Mouse (Mus musculus) cerebellum, adult 8-10 months (tissue): ENCODE results near the gene Bicra.

Experiments used
- DNase-seq: peaks from one replicate; pipeline ENCODE4 v3.0.0; 2022

Gene Bicra

DNA sequence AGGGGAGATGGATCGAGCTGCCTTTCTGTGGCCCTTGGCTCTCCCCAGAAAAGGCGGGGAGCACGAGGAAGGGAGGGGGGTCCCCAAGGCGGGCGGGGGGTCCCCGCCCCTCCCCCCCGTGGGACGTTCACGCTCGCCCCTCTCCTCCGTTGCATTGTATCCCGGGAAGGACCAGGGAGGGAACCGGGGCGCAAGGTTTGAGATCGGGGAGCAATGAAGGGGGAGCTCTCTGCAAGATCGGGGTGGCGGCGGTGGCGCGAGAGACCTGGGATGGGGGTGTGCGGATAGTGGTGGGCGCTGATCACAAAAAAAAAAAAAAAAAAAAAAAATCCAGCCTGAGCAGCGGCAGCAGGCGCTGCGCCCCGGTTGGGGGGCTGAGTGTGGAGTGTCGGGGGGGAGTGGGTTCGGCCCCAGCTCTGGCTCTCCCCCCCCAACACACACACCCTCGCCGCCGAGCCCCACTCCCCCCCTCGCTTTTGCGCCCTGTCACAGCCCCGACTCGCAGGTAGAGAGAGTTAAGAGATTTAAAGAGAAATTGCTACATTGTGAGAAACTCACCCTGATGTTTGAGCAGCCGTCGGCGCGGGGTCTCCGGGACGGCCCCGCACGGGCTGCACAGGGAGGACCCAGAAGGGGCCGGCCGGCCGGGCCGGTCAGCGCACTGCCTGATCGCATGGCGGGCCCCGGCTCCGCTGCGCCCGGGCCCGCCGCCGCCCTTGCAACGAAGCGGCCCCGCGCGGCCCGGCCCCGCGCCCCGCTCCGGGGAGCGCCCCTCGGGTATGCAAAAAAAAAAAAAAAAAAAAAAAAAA, at the start of gene Bicra:
Gene Bicra, minus strand, starts transcription at position 584 of the 809 bp plus-strand sequence.
- peak; percentile 79 for DNase-seq

GRCm38 (mm10) chr7:16094592-16094991, 46.9 kb upstream of the Bicra start:
- no peak for DNase-seq

DNA sequence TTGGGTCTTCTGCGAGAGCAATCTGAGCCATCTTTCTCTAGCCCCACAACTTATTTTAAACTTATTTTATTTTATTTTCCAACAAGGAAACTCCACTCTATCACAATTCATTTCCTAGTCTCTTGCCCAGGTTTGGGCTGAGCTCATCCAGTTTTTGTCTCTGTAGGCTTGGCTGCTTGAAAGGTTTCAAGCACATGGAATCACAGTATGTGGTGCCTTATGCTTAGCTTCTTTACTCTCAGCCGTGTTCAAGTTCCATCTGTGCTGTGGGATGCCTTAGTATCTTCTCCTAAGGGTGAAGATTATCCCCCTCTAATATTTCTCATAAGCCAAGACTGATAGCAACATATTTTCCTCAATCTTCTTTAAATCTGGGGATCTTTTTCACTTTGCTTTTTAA, 39.9 kb upstream of the Bicra start:
- DNase-seq = peak; percentile 41

GRCm38 (mm10) chr7:16083361-16083760, 35.6 kb upstream of the Bicra start:
- DNase-seq = no peak

DNA sequence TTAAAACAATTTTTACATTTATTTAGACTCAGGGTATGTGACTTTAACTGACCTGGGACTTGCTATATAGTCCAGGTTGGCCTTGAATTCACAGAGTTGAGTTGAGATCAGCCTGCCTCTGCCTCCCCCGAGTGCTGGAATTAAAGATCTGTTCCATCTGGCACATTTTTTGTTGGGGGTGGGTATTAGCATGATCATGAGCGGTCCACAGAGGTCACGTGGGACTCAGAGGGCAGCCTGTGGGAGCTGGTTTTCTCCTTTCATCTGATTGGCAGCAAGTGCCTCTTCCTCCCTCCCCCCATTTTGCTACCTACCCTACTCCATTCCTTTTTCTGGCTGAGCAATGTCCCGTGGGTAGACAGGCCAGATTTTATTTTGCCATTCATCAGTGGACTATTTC, 32.9 kb upstream of the Bicra start:
- DNase-seq = no peak

- DNase-seq = peak; percentile 12
These were observed 32.2 kb upstream of the Bicra start for GRCm38 (mm10) chr7:16079947-16080346.

DNA sequence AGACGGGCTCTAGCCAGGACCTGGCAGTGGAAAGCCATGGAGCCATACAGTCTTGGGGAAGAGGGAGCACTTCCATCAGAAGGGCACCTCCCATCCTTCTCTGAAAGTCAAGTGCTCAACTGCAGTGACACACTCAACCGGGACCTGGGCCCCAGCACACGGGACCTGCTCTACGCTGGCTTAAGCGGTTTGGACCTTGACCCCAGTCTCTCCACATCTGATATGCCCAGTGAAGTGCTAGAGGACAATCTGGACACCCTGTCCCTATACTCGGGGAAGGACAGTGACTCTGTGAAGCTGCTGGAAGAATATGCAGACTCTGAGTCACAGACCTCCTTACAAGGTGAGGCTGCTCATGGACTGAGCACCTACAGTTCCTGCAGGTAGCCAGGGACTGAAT, 24.2 kb upstream of the Bicra start:
- no peak for DNase-seq

GRCm38 (mm10) chr7:16070846-16071245, 23.1 kb upstream of the Bicra start:
- DNase-seq = no peak

DNA sequence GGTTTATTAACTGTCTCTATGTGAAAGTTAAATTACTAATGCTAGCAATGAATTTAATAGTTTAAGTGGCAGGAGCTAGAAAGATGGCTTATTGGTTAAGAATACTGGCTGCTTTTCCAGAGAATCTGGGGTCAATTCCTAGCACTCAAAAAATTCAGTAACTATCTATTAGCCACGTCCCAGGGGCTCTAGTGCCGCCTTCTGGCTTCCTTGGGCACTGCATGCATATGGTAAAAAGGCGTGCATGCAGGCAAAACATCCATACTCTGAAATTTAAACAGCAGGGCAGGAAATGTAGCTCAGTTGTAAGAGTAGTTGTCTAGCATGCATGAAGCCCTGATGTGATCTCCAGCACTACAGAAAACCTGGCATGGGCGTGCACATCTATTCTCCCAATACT, 15.8 kb upstream of the Bicra start:
- no peak for DNase-seq

DNA sequence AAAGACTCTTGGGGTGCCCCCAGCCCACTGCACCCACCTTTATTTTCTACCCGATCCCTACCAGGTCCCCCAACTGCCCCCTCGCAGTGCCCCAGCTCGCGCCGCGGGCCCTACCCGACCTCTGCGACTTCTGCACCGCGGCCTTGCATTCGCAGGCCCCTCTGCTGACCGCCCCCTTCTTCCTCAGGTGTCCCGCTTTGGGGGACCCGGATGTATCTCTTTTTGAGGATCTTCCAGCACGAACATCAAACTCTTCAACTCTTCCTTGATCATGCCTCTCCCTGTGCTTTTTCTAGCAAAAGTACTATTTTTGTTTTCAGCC, 14.3 kb upstream of the Bicra start:
- DNase-seq = no peak

- no peak for DNase-seq
These were observed 13.7 kb upstream of the Bicra start, which contains the start of gene Zfp541 for GRCm38 (mm10) chr7:16061219-16062098. TSS of gene Zfp541 (plus strand) at chr7:16061814.

DNA sequence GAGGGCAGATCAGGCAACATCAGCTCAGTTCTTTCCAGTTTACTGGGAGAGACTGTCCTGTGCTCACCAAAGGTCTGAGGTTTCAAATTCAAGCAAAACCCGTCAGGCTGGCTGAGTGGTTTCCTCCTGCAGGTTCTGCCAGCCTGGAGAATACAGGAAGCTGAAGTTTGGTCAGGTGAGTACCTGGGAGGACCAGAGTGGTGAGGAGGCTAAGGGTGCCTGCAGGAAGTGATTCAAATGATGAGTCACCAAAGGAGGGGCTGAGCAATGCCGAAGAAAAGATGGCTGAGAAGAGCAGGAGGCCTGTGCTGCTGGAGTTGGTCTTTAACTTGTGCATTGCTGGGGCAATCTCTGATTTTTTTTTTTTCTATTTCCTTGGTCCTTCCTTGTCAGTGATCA, 9.4 kb upstream of the Bicra start:
- no peak for DNase-seq

GRCm38 (mm10) chr7:16056459-16057135, 8.9 kb upstream of the Bicra start:
- peak; percentile 71 for DNase-seq

DNA sequence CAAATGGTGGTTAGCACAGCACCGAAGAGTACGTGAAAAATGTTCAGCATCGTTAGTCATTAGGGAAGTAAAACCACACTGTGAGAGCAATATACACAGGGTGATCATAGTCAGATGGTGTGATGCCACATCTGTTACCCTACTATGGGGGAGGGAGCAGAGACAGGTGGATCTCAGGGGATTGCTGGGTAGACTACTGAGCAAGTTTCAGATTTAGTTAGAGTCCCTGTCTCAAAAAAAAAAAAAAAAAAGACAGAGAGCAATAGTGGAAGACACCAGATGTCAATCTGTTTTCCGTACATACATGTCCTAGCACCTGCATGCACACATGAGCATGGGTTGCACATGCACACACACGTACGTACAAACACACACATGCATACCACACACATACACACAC, 7.9 kb upstream of the Bicra start:
- no peak for DNase-seq

DNA sequence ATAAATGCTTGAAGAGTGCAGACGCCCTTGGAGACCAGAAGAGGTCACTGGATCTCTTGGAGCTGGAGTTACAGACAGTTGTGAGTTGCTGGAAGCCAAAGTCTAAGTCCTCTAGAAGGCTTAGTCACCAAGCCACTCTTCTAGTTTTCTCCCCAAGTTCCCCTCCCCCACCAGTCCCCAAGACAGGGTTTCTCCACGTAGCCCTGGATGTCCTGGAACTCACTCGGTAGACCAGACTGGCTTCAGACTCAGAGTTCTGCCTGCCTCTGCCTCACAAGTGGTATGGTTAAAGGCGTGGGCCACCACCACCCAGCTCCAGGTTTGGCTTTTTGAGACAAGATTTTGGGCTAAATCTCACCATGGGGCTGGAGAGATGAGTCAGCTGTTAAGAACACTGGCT, 7.2 kb upstream of the Bicra start:
- DNase-seq = peak; percentile 11

- DNase-seq = no peak
These were observed 5.4 kb upstream of the Bicra start for GRCm38 (mm10) chr7:16053105-16053504.

DNA sequence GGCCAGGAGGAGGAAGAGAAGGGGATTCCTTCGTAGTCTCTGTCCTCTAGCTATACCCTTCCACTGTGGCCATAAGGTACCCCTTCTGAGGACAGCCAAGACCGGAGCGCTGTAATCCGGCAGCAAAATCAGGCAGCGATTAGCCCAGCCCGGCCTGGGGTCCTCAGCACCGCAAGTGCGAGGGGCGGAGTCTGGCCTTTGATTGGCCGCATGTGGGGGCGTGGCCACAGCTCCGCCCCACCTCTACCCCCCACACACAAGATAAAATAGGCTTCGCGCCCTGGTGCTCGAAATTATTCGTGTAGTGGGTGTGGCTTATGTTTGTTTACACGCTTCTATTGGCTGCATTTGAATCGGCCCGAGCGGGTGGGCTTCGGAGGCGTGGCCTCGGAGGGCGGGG, 5.0 kb upstream of the Bicra start:
- peak; percentile 86 for DNase-seq

GRCm38 (mm10) chr7:16051883-16052595, 4.3 kb upstream of the Bicra start:
- DNase-seq = peak; percentile 73

- DNase-seq = no peak
These were observed 2.9 kb upstream of the Bicra start for GRCm38 (mm10) chr7:16050600-16050999.

- no peak for DNase-seq
These were observed 1.8 kb upstream of the Bicra start for GRCm38 (mm10) chr7:16049576-16049915.

- DNase-seq = no peak
These were observed 1.2 kb upstream of the Bicra start for GRCm38 (mm10) chr7:16048675-16049575.

DNA sequence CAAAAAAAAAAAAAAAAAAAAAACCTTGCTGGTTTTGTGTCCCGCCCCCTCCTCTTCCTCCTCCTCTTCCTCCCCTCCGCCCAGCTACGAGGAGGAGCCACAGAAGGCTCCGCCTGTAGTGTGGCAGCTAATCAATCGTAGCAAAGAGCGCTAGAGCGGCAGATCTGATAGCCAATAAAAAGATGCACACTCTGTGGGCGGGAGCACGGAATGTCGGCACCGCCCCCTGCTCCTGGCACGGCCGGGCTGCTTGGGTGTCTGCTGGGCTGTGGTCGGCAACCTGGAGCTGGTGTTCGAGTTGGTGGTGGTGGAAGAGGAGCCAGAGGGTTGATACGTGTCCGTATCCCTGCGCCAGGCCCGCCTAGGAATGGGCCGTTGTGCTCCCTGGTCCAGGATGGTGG, 443 bp upstream of the Bicra start:
- DNase-seq = peak; percentile 97
